Mouse (Mus musculus) small intestine, adult 2 months (tissue): Measurements from ENCODE around the gene Hoxa3.

Experiments
- CTCF ChIP-seq: fragments of 200-500 bp; IDR thresholded peaks from 2 replicates; pipeline ENCODE4 v1.5.1; 2012; ENCODE audit warnings: low read depth, mild to moderate bottlenecking, control low read depth, inconsistent platforms, low read length, moderate library complexity, mixed read lengths; ENCODE audit not compliant: insufficient replicate concordance, insufficient read length; ENCODE audit errors: extremely low read depth
- POLR2A ChIP-seq: fragments of 200-500 bp; IDR thresholded peaks from 2 replicates; pipeline ENCODE4 v1.6.1; 2012; ENCODE audit warnings: low read depth, mild to moderate bottlenecking, control low read depth, inconsistent platforms, low read length, moderate library complexity

- TF ChIP-seq CTCF (no peak), POLR2A (no peak)
Measured at GRCm38 (mm10) chr6:52222729-52223128, 9.6 kb upstream of the Hoxa3 start.
